Mouse (Mus musculus) lung, postnatal 0 days (tissue): ENCODE measurements at regions not wholly inside any gene's neighbourhood (a gene's known extent, or its start where the extent isn't known, plus 50 kb on each side); places are given as distances from the start of the nearest gene placed in this dataset.

Experiments used
- CTCF ChIP-seq: IDR thresholded peaks from 2 replicates; pipeline ENCODE4 v1.5.1; 2016; ENCODE audit warnings: antibody characterized with exemption, mild to moderate bottlenecking
- EP300 ChIP-seq: IDR thresholded peaks from 2 replicates; pipeline ENCODE4 v1.6.1; 2016; ENCODE audit warnings: antibody characterized with exemption, mild to moderate bottlenecking, control low read depth

- no peak for TF ChIP-seq CTCF
- TF ChIP-seq EP300: no peak
Observed at GRCm38 (mm10) chr13:83112741-83113140, 391.1 kb upstream of the Mef2c start.
